Mouse (Mus musculus): ENCODE results near the gene Ebf1. TPM values are rescaled to one million over a fixed set of nuclear protein-coding genes. Genes with fewer than 3 reads are reported as not detected.

The Ebf1 gene
- total RNA-seq, 2 experiments from 2014 or later, result 36.1 to 53.0 TPM

- no peak for DNase-seq
Measured at GRCm38 (mm10) chr11:44835166-44835565, 218.0 kb downstream of the Ebf1 start.

- no peak for DNase-seq
Measured at GRCm38 (mm10) chr11:44837592-44837991, 220.5 kb downstream of the Ebf1 start.

GRCm38 (mm10) chr11:44841127-44842056 is 224.3 kb downstream of the Ebf1 start:
- DNase-seq, result no peak

- no peak for DNase-seq
Measured at GRCm38 (mm10) chr11:44851874-44852273, 234.8 kb downstream of the Ebf1 start.

GRCm38 (mm10) chr11:44852921-44853320 is 235.8 kb downstream of the Ebf1 start:
- DNase-seq, result no peak

GRCm38 (mm10) chr11:44854496-44854895 is 237.4 kb downstream of the Ebf1 start:
- DNase-seq, result peak; percentile 64

- DNase-seq, result no peak
Measured at GRCm38 (mm10) chr11:44861108-44861507, 244.0 kb downstream of the Ebf1 start.

- DNase-seq, result no peak
Measured at GRCm38 (mm10) chr11:44863910-44864309, 246.8 kb downstream of the Ebf1 start.

- DNase-seq, result no peak
Measured at GRCm38 (mm10) chr11:44866476-44867149, 249.5 kb downstream of the Ebf1 start.

- DNase-seq, result no peak
Measured at GRCm38 (mm10) chr11:44867433-44867832, 250.3 kb downstream of the Ebf1 start.

- peak; percentile 25 for DNase-seq
Measured at GRCm38 (mm10) chr11:44873876-44874275, 256.8 kb downstream of the Ebf1 start.

GRCm38 (mm10) chr11:44875171-44875570 is 258.1 kb downstream of the Ebf1 start:
- DNase-seq, result no peak

GRCm38 (mm10) chr11:44881056-44881683 is 264.1 kb downstream of the Ebf1 start:
- no peak for DNase-seq

GRCm38 (mm10) chr11:44882476-44882970 is 265.4 kb downstream of the Ebf1 start:
- DNase-seq, result no peak

GRCm38 (mm10) chr11:44884337-44884736 is 267.2 kb downstream of the Ebf1 start:
- DNase-seq, result no peak

GRCm38 (mm10) chr11:44886897-44887296 is 269.8 kb downstream of the Ebf1 start:
- no peak for DNase-seq

GRCm38 (mm10) chr11:44887691-44888090 is 270.6 kb downstream of the Ebf1 start:
- no peak for DNase-seq

GRCm38 (mm10) chr11:44888390-44888789 is 271.3 kb downstream of the Ebf1 start:
- no peak for DNase-seq

GRCm38 (mm10) chr11:44892814-44893521 is 275.9 kb downstream of the Ebf1 start:
- peak; percentile 17 for DNase-seq

GRCm38 (mm10) chr11:44893986-44894385 is 276.9 kb downstream of the Ebf1 start:
- no peak for DNase-seq

- DNase-seq, result no peak
Measured at GRCm38 (mm10) chr11:44894798-44895197, 277.7 kb downstream of the Ebf1 start.

- DNase-seq, result no peak
Measured at GRCm38 (mm10) chr11:44895893-44896292, 278.8 kb downstream of the Ebf1 start.
